8 mouse cellular contexts compared by ENCODE assay signal in genomic region chr5:135460152-135460832, GRCm38 (mm10).
DNase-seq lines count a peak whose midpoint lies in the region; ATAC-seq and TF ChIP-seq lines count a peak whose summit lies in the region.

No protein-coding gene starts in this region.

- H3K4me3 ChIP-seq in forebrain, embryonic 12.5 days (replicated peaks) = no peak overlapping the region
- no peak overlapping the region for H3K4me3 ChIP-seq in heart, embryonic 13.5 days
- no peak overlapping the region for H3K4me3 ChIP-seq in small intestine, adult 2 months (ENCODE audit: low read depth, low read length)

- 0 out of 2 replicates have a peak overlapping the region, but pooled peaks have one; percentile 8 for H3K27ac ChIP-seq in forebrain, embryonic 12.5 days
- peak overlapping the region; percentile 65 for H3K27ac ChIP-seq in heart, embryonic 13.5 days (replicated peaks)
- H3K27ac ChIP-seq in small intestine, adult 2 months (ENCODE audit: insufficient read depth, low read depth, low read length) = 0 out of 2 replicates have a peak overlapping the region, but pooled peaks have one; percentile 23

- no peak for ATAC-seq in forebrain, embryonic 12.5 days (ENCODE audit: low FRiP score)
- ATAC-seq in heart, embryonic 13.5 days (ENCODE audit: extremely low read depth, insufficient number of reproducible peaks, low FRiP score, low TSS enrichment) = no peak
- ATAC-seq in megakaryocyte, adult 5-6 weeks (ENCODE audit: poor library complexity, severe bottlenecking) = no peak

- H3K4me2 ChIP-seq in forebrain, embryonic 12.5 days = no peak overlapping the region
- no peak overlapping the region for H3K4me2 ChIP-seq in heart, embryonic 13.5 days

- 0 out of 2 replicates have a peak, but pooled peaks cover 6% of the 10 kb centered on the region for H3K4me1 ChIP-seq in forebrain, embryonic 12.5 days
- H3K4me1 ChIP-seq in heart, embryonic 13.5 days = peaks cover 7% of the 10 kb centered on the region; the same call in 1 of the 2 replicates
- no peaks in the 10 kb centered on the region; the same call in 1 of the 2 replicates for H3K4me1 ChIP-seq in small intestine, adult 2 months (ENCODE audit: control insufficient read depth, insufficient read depth, insufficient read length, low read length)

- no peak overlapping the region for H3K9ac ChIP-seq in forebrain, embryonic 12.5 days
- H3K9ac ChIP-seq in heart, embryonic 13.5 days = no peak overlapping the region

- TF ChIP-seq POLR2A in small intestine, adult 2 months (IDR thresholded peaks at IDR 0.05; ENCODE audit: low read depth, low read length) = no peak

- H3K27me3 ChIP-seq in forebrain, embryonic 12.5 days = no peaks in the 10 kb centered on the region
- H3K27me3 ChIP-seq in heart, embryonic 13.5 days (replicated peaks) = no peaks in the 10 kb centered on the region
- no peaks in the 10 kb centered on the region for H3K27me3 ChIP-seq in small intestine, adult 2 months (ENCODE audit: control insufficient read depth, insufficient read depth, low read length)

- no peak for TF ChIP-seq CTCF in small intestine, adult 2 months (IDR thresholded peaks at IDR 0.05; ENCODE audit: extremely low read depth, insufficient read length, insufficient replicate concordance, low read depth, low read length)

- peak; percentile 16 for DNase-seq in ovary, adult 18-20 months (ENCODE audit: low spot score)
- DNase-seq in ovary, postnatal 14 days (ENCODE audit: low spot score) = no peak
- DNase-seq in kidney, postnatal 36 days = peak; percentile 73 to 84
- peak; percentile 52 to 64 for DNase-seq in lung, adult 18-20 months

- H3K36me3 ChIP-seq in forebrain, embryonic 12.5 days (replicated peaks) = peaks cover 48% of the 10 kb centered on the region
- peaks cover 58% of the 10 kb centered on the region for H3K36me3 ChIP-seq in heart, embryonic 13.5 days
- H3K36me3 ChIP-seq in small intestine, adult 2 months (ENCODE audit: control insufficient read depth, insufficient read depth, low read length) = no peaks in the 10 kb centered on the region

- 82% methylated on average over 12 of the region's 12 CpGs for WGBS in forebrain, embryonic 12.5 days
- WGBS in heart, embryonic 13.5 days = 75% methylated on average over 12 of the region's 12 CpGs
- 75% methylated on average over 12 of the region's 12 CpGs for WGBS in small intestine, adult 2 months

- no peaks in the 10 kb centered on the region for H3K9me3 ChIP-seq in forebrain, embryonic 12.5 days
- no peaks in the 10 kb centered on the region for H3K9me3 ChIP-seq in heart, embryonic 13.5 days

Comparison
In these comparisons a context has a peak if more than half of its experiments do, and no peak if none do; other contexts are left out.
1. H3K27ac ChIP-seq: peak in every context shown above with its lines; median percentile 65 in heart, embryonic 13.5 days; 23 in small intestine, adult 2 months; 8 in forebrain, embryonic 12.5 days.